Mouse (Mus musculus) gonadal fat pad, adult 2 months (tissue): ENCODE results near the gene Nectin2. TPM values are rescaled to one million over a fixed set of nuclear protein-coding genes. Genes with fewer than 3 reads are reported as not detected.

Experiments
- polyA plus RNA-seq: library from polyadenylated mRNA; depleted of rRNA; stranded (reverse); fragments of >200 nt; gene quantifications from 2 replicates; pipeline ENCODE4 v1.2.3, GENCODE M21; 2012; rRNA removed

Nectin2 gene
- polyA plus RNA-seq, 1 experiment = 47.6 TPM

Other genes starting within 250 kb of the Nectin2 start
- 10.9 TPM in 2 replicates for gene Bloc1s3, start 242.1 kb downstream of the Nectin2 start, polyA plus RNA-seq
- gene Trappc6a, start 242.1 kb downstream of the Nectin2 start, polyA plus RNA-seq = 114 and 128 TPM in 2 replicates
- 0.35 and 0.56 TPM in 2 replicates for gene Nkpd1, start 232.6 kb downstream of the Nectin2 start, polyA plus RNA-seq
- gene Ppp1r37, start 187.4 kb downstream of the Nectin2 start, polyA plus RNA-seq = 104 and 109 TPM in 2 replicates
- 2.0 and 2.7 TPM in 2 replicates for gene Zfp296, start 173.2 kb downstream of the Nectin2 start, polyA plus RNA-seq
- 70.7 and 100 TPM in 2 replicates for gene Gemin7, start 172.9 kb downstream of the Nectin2 start, polyA plus RNA-seq
- gene Clasrp, start 146.0 kb downstream of the Nectin2 start, polyA plus RNA-seq = 56.3 and 60.1 TPM in 2 replicates
- gene Relb, start 121.0 kb downstream of the Nectin2 start, polyA plus RNA-seq = 21.9 and 23.9 TPM in 2 replicates
- gene Clptm1, start 85.5 kb downstream of the Nectin2 start, polyA plus RNA-seq = 152 and 174 TPM in 2 replicates
- gene Apoc2, start 72.5 kb downstream of the Nectin2 start, polyA plus RNA-seq = 2.1 and 4.1 TPM in 2 replicates
- gene Gm44805, start 69.1 kb downstream of the Nectin2 start, polyA plus RNA-seq = not detected in 2 replicates
- 8.7 and 13.2 TPM in 2 replicates for gene Apoc4, start 69.0 kb downstream of the Nectin2 start, polyA plus RNA-seq
- 90.2 and 97.7 TPM in 2 replicates for gene Apoc1, start 57.8 kb downstream of the Nectin2 start, polyA plus RNA-seq
- gene Apoe, start 51.3 kb downstream of the Nectin2 start, polyA plus RNA-seq = 3,227 and 3,747 TPM in 2 replicates
- gene Tomm40, start 35.0 kb downstream of the Nectin2 start, polyA plus RNA-seq = 71.5 and 78.9 TPM in 2 replicates
- gene Bcam, start 20.5 kb upstream of the Nectin2 start, polyA plus RNA-seq = 133 and 134 TPM in 2 replicates
- 21.4 and 22.9 TPM in 2 replicates for gene Cblc, start 46.3 kb upstream of the Nectin2 start, polyA plus RNA-seq
- gene Bcl3, start 72.3 kb upstream of the Nectin2 start, polyA plus RNA-seq = 10.5 and 11.8 TPM in 2 replicates
- 0.11 TPM in 1 of 2 replicates, not detected in the other for gene Gm19345, start 101.5 kb upstream of the Nectin2 start, polyA plus RNA-seq
- 0.22 and 0.57 TPM in 2 replicates for gene Ceacam16, start 110.8 kb upstream of the Nectin2 start, polyA plus RNA-seq
- gene Ceacam19, start 137.5 kb upstream of the Nectin2 start, polyA plus RNA-seq = 0.16 and 1.8 TPM in 2 replicates
- 17.0 and 21.0 TPM in 2 replicates for gene Pvr, start 170.7 kb upstream of the Nectin2 start, polyA plus RNA-seq
- gene Igsf23, start 200.3 kb upstream of the Nectin2 start, polyA plus RNA-seq = 0.20 and 0.37 TPM in 2 replicates
- 0.09 and 0.15 TPM in 2 replicates for gene Ceacam20, start 214.9 kb upstream of the Nectin2 start, polyA plus RNA-seq
- 1.6 and 2.2 TPM in 2 replicates for gene Nlrp9b, start 241.0 kb upstream of the Nectin2 start, polyA plus RNA-seq